Mouse (Mus musculus) layer of hippocampus, adult 9-11 months (tissue): ENCODE data around the gene Ttc9c.

Experiments
- DNase-seq: peaks from one replicate; pipeline ENCODE4 v3.0.0; 2022

The Ttc9c gene

GRCm38 (mm10) chr19:8773409-8773808 is 45.7 kb downstream of the Ttc9c start:
- no peak for DNase-seq

DNA sequence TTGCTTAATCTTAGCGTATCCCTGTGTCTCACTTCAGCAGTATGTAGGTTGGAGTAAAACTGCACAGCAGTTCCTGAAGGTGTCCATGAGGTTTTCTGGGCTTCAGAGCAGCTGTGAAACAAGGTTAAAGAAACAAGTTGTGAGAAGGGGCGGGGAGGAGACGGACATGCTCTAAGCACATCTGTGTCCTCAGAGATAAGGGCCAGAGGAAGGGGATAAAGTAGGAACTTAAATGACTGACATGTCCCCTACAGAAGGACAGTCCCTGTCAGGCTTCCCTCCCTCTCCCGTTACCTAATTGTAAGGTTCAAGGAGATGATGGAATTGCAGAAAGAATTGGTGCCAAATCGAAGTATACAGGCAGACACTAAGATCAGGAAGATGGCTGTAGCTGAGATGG is 46.1 kb downstream of the Ttc9c start:
- DNase-seq = no peak

GRCm38 (mm10) chr19:8770567-8771270 is 48.4 kb downstream of the Ttc9c start, which contains the start of gene Tmem223:
Gene Tmem223, plus strand, starts transcription at chr19:8770996.
- DNase-seq = peak; percentile 82

GRCm38 (mm10) chr19:8765562-8765961 is 53.6 kb downstream of the Ttc9c start:
- DNase-seq = no peak

GRCm38 (mm10) chr19:8763276-8763675 is 55.9 kb downstream of the Ttc9c start:
- no peak for DNase-seq

GRCm38 (mm10) chr19:8760757-8761156 is 58.4 kb downstream of the Ttc9c start:
- DNase-seq = no peak
